Mouse (Mus musculus): ENCODE measurements around the gene Olfr984.

The Olfr984 gene

DNA sequence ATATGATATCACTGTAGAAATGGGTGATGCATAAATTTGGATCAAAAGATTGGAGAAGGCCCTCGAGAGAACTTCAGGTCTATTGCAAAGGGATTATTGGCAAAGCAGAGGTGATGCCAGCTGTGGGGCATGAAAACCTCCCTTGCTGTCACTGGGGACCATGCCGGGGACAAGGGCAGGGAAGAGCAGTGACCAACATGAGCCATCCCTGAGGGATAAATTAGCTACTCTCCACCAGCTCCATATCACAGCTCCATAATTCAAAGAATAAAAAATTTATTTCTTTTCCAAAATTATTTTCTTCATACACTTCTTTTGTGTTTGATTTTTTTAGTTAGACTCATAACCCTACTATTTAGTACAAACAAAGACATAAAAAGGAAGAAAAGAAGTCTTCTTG is at the start of gene Olfr984:
Olfr984 (minus strand) TSS at position 101 of the 400 bp plus-strand sequence.
- no peak for DNase-seq

DNA sequence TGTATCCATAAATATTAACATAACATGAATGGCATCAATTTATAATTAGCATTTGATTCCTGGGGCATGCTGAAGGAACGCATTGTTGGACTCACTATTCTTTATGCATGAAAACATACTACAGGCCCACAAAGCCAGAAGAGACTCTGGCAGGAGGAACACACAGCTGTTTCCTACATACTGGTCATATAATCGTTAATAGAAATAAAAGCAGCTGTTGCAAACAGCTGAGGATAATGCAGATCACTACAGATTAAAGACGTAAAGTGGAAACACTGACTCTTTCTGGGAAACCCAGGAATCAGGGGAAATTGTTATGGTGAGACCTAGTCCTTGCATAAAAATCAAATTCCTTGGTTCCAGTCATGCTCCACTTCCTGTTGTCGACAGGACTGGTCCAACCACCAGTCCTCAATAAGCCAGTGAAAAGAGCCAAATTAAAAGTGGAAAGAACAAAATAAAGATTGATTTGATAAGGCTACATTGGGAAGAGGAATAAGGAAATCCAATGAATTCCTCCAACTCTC is 41.2 kb upstream of the Olfr984 start:
- DNase-seq, result no peak

DNA sequence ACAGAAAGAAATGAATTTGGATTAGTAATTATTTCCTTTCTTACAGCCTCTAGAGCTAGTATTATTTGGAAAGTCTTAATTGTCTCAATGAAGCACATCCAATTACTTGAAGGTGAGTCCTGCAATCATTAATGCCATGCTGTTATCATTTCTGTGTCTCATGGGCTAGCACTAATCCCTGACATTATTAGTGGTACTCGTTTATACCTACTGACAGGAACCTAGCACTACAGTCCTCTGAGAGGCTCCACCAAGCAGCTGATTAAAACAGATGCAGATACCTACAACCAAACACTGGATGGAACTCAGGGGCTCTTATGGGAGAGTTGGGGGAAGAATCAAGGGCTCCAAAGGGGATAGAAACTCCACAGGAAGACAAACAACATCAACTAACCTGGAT is 27.5 kb upstream of the Olfr984 start:
- DNase-seq, result no peak

DNA sequence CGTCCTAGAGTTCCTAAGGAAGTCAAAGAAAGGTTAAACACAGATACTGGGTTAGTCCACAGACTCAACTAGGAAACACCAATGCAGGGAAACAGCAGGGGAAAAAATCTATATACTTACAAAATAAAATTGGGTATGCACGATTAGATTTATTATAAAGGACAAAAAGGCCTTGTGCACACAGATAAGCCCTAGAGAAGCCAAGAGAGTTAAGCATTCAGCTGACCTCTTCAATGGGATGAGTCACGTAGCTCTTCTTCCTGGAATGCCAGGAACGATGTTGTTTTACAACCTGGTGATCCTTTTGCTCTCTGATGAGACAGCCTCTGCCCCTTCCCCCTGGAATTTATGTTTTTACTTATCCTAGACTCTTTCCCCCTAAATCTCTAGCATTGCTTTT is 25.5 kb upstream of the Olfr984 start:
- no peak for DNase-seq

DNA sequence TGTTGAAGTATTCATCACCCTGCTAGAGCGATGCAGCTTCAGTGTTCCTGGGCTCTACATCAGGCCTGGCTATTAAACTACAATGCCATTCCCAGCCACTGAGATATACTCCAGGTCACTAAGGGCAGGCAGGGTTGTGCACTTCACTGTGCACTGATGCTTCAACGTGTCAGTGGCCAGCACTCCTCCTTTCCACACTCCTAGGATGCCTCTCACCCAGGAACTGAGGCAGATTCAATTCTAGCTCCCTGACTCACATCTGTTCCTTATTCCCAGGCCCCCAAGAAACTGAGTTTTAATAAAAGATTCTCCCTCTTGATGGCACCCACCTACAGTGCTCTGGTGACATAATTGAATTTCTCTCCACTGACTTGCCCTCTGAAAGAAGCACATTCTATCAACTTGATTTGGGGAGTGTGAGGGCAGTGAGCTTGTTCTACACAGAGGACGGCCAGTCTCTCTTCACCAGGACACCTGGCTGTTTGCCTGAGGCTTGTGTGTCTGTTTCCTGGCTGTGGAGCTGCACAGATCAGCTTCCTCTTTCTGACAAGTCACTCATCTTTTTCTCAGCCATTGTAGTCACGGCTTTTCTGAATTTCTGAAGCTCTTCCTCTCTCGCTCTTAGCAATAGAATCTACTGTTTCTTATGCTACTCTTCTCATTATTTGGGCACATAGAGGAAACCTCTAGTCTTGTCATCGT is 23.1 kb upstream of the Olfr984 start:
- no peak for DNase-seq

DNA sequence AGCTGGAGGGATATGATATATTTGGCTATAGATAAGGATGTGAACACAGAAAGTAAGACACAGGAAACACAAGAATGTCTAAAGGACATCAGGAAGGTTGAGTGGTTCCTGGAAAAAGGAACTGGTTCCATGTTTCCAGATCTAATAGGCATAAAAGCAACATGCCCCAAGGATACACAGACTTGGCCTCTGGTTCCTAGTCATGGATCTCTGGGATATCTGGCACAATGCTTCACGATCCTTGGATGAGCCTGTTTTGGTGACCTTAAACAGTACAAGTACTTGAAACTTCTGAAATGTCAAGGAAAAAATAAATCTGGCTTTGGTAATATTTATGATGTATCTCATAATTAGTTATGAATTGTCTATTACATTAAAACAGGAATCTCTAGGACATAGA is 16.6 kb upstream of the Olfr984 start:
- no peak for DNase-seq

DNA sequence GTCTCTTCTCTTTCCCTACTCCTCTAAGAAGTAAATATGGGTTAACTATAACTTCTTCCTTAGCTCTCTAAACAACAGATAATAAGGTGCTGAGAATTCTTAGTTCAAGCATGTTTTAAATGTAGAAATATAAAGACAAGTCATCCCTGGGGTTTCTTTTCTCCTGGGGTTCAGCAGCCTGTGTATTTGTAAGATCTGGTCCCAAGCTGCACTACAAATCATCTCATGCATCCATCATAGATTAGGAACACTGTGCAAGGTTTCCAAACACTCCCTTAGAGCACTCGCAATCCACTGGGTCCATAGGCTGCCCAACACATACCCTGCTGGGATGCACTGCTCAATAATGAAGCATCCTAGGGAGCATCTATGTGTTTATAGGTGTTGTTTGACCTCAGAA is 16.1 kb upstream of the Olfr984 start, which contains the start of gene Olfr985:
Olfr985 (minus strand) TSS at position 101 of the 400 bp plus-strand sequence.
- no peak for DNase-seq

DNA sequence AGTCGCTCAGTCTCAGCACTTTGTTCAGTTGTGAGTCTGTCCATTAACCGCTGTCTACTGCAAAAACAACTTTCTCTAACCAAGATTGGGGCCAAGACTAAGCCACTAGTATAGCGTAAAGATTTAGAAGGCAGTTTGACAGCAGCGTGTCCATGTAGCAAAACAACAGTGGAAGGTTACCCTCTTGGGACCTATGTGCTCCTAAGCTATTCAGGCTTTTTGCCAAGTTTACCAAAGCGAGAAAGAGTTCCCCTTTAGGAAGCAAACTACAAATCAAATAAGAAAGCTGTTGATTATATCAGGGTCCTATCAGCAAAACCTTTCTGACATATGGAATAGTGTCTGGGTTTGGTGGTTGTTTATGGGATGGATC is 3.3 kb upstream of the Olfr984 start:
- DNase-seq, result no peak

DNA sequence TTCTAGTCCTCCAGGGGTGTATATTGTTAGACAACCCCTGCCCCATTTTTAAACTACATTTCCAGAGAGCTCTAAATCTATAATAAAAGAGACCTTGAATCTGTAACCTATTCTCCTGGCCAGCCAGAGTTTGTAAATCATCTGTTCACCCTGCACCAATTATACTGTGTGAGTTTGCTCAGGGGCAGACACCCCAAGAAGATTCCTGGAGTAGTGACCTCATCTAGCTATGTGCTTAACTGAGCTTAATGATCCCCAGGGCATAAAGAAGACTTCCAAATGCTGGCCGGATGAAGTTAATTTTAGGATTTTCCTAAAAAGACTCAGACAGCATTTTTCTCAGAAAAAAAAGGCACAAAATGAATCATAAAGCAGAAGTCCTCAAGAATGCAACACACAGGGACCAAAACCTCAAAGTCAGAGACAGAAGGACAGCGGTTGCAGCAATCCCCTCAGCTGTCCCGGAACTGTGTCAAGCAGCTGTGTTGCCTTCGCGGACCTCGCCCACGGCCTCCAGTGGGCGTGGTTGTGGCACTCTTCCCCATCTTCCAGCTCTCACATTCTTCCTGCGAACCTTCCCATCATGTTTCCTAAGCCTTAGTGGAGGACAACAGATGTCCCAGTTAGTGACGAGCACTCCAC is 2.8 kb upstream of the Olfr984 start:
- peak; percentile 6 for DNase-seq

DNA sequence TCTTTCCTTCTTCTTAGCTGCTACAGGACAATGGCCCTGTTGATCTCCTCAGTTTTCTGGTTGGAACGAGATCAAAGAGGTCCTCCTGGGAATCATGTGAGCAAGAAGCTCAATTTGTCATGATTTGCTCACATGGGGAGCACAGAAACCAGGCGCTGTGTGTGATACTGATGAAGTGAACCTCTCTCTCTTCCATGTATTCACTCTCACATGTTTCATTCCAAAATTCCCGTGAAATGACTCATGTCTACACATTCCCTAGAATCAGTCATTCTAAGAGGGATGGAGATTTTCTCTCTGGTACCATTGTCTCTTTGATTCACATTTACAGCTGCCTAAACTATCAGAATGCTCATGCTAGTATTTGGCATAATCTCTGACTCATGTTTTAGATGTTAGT is 19.2 kb downstream of the Olfr984 start:
- no peak for DNase-seq

DNA sequence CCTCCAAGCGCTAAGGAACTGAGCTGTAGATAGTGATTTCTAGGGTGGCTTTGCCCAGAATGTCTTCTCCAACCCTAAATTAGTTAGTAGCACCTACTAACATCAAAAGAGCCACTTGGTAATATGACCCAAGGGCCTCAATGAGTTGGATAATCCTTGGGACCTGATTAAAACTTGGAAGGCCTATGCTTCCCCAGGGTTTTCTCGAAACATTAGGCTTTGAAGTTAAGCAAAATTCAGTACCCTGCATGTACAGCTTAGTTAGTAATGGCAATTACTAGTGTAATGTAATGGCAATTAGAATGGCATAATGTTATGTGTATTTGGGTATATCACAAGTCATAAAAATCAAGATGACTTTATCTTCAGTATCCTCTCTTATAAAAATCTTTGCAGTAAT is 20.5 kb downstream of the Olfr984 start, which contains the start of gene Olfr983:
Olfr983 (minus strand) TSS at position 101 of the 400 bp plus-strand sequence.
- DNase-seq, result no peak

DNA sequence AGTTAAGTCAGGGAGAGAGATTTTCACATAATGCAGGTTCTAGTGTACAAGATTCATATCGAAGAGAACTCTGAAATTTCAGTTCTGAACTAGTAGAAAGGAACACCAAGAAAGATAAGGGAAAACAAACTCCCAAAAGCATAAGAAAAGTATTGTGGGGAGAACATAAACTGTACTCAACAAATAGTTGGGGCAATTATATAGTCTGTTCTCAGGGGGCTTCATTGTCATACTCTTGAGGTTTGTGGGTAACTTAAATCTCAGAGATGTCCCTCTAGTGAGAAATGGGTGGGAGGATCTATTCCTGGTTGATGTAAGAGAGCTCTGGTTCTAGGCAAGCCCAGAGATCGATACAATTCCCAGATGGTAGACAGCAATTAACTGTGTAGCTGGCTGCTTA is 40.5 kb downstream of the Olfr984 start, which contains the start of gene Olfr982:
Olfr982 (plus strand) TSS at position 301 of the 400 bp plus-strand sequence.
- no peak for DNase-seq

DNA sequence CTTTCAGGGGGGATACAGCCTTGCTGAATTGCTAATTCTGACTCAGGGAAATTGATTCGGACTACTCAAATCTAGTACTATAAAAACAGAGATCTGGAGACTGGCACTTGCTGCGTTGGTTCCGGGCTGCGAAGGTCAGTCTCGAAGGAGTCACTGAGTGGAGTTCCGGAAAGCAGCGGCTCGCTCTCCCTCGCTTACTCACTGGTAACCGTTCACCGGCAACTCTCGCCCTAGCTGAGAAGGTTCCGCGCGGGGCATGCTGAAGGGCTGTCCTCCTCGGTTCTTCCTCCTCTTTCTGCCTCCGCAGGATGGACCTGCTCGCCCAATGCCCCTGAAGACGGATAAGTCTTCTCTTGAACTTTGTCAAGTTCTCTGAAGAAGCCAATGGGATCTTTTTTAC is 63.9 kb downstream of the Olfr984 start:
- DNase-seq, result no peak

All from thymus, postnatal 4 days (tissue).